Mouse (Mus musculus) forebrain, embryonic 13.5 days (tissue): ENCODE results near the gene Wdr81. TPM values are rescaled to one million over a fixed set of nuclear protein-coding genes. Genes with fewer than 3 reads are reported as not detected.

Source experiments
- ATAC-seq: fragments of 200-750 bp; cut with Nextera tagmentation; 2 replicates; pipeline ENCODE4 v1.8.0; 2017
- H3K27ac ChIP-seq: fragments of 300-500 bp; sonication (generic); 2 replicates; pipeline ENCODE4 v1.5.1; 2015; ENCODE audit warnings: inconsistent platforms, mild to moderate bottlenecking, moderate library complexity
- H3K27me3 ChIP-seq: fragments of 300-500 bp; sonication (generic); 2 replicates; pipeline ENCODE4 v1.6.1; 2015; ENCODE audit warnings: mild to moderate bottlenecking, inconsistent platforms
- H3K36me3 ChIP-seq: fragments of 300-500 bp; sonication (generic); 2 replicates; pipeline ENCODE4 v1.6.1; 2015; ENCODE audit warnings: mild to moderate bottlenecking, inconsistent platforms; ENCODE audit not compliant: poor library complexity, severe bottlenecking
- H3K4me1 ChIP-seq: fragments of 300-500 bp; sonication (generic); 2 replicates; pipeline ENCODE4 v1.6.1; 2015; ENCODE audit warnings: inconsistent platforms
- H3K4me2 ChIP-seq: fragments of 300-500 bp; sonication (generic); 2 replicates; pipeline ENCODE4 v1.6.1; 2015; ENCODE audit warnings: inconsistent platforms, mild to moderate bottlenecking, moderate library complexity
- H3K4me3 ChIP-seq: fragments of 300-500 bp; sonication (generic); 2 replicates; pipeline ENCODE4 v1.5.1; 2015; ENCODE audit warnings: mild to moderate bottlenecking, inconsistent platforms
- H3K9ac ChIP-seq: fragments of 300-500 bp; sonication (generic); 2 replicates; pipeline ENCODE4 v1.6.1; 2015; ENCODE audit warnings: mild to moderate bottlenecking, inconsistent platforms
- H3K9me3 ChIP-seq: fragments of 300-500 bp; sonication (generic); replicated peaks from 2 replicates; pipeline ENCODE4 v1.6.1; 2016; ENCODE audit warnings: inconsistent platforms
- whole genome bisulfite sequencing: fragments of 180-500 bp; shearing (Covaris S2); methylation state at CpG from one replicate; pipeline ENCODE4 v1.1.7; 2015; 5-methylcytosine and 5-hydroxymethylcytosine counted together
- polyA plus RNA-seq: library from polyadenylated mRNA; unstranded; fragments of >200 nt; fragmentation: Nextera tagmentation; extraction: Ambion mirVana; gene quantifications from 2 replicates; pipeline ENCODE4 v1.2.1, GENCODE M21; 2015

Wdr81 gene
- polyA plus RNA-seq, result 5.0 and 5.6 TPM in 2 replicates

DNA sequence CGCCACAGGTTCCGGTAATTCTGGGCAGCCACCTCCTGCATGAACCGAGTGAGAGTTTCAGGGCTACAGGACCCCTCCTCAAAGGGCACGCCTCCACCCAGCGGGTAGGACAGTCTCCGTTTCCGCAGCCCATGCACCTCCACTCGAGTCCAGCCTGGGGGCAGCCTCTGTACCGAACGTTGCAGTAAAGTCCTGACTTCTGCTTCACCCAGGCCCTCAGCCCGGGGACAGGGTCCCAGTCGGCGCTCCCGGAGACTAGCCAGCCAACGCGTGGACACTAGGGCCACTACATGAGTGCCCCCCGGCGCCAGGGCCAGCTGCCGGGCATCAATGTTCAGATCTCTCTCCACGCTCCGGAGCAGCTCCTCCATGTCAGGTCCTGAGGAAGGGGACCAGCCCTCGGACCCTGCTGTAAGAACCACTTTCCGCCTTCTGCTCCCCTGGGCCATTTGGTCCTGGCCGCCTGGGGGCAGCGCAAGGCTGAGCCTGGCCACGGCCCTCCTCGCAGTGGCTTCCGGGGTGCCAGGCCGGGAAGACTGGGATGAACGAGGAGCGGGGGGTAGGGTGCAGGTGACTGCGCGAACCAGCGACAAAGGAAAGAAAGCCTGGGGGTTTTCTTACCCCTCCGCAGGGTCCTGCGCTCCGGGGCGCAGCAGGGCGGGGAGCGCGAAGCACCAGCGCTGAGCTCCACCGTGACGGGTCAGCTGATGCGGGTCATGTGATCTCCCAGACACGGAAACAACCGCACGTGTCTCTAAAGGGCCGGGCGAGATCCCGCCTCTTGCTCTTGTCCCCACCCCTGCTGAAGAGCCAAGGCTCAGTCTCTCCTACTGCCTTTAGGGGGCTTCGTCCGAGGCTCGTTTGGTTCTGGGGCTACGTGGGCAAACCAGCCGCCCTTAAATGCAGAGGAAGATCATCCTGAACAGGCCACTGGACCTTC lies at the start of gene Wdr81:
TSS of gene Wdr81 (minus strand) at position 727 of the 940 bp plus-strand sequence.
- Histone ChIP-seq H3K9me3 (no peaks in the 10 kb centered on the region), H3K36me3 (peaks cover 22% of the 10 kb centered on the region), H3K4me2 (peak within 1 kb of the TSS; percentile 97), H3K9ac (peak within 1 kb of the TSS; percentile 76), H3K4me3 (peak within 1 kb of the TSS; percentile 57), H3K27me3 (0 out of 2 replicates have a peak, but pooled peaks cover 5% of the 10 kb centered on the region), H3K27ac (no peak within 1 kb of the TSS), H3K4me1 (peaks cover 18% of the 10 kb centered on the region)
- WGBS, result 2% methylated on average over 55 of the region's 56 CpGs
- ATAC-seq, result peak; percentile 96

DNA sequence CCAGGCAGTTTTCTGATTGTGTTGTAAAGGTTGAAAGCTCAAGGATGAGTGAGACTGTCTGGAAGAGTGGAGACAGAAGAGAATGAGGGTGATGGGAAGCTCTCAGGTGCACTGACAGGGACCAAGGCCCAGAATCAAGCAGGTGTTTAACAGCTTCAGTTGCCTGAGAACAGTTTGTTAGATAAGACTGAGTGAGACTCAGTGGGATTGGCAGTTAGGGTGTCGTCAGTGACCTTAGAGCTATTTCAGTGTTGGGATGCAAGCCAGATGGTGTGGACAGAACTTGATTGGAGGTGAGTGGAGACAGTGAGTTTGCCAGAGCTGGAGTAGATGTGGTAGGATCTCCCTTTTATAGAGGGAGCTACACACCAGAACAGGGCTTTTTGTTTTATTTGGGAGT lies 43.6 kb upstream of the Wdr81 start:
- 89% methylated on average over 1 of the region's 1 CpGs for WGBS
- no peaks in the 10 kb centered on the region for H3K9me3 ChIP-seq
- H3K36me3 ChIP-seq, result peaks cover 100% of the 10 kb centered on the region
- no peaks in the 10 kb centered on the region for H3K4me1 ChIP-seq
- H3K9ac ChIP-seq, result no peak overlapping the region
- no peak overlapping the region for H3K27ac ChIP-seq
- no peaks in the 10 kb centered on the region for H3K27me3 ChIP-seq
- no peak overlapping the region for H3K4me3 ChIP-seq
- no peak for ATAC-seq
- H3K4me2 ChIP-seq, result no peak overlapping the region

DNA sequence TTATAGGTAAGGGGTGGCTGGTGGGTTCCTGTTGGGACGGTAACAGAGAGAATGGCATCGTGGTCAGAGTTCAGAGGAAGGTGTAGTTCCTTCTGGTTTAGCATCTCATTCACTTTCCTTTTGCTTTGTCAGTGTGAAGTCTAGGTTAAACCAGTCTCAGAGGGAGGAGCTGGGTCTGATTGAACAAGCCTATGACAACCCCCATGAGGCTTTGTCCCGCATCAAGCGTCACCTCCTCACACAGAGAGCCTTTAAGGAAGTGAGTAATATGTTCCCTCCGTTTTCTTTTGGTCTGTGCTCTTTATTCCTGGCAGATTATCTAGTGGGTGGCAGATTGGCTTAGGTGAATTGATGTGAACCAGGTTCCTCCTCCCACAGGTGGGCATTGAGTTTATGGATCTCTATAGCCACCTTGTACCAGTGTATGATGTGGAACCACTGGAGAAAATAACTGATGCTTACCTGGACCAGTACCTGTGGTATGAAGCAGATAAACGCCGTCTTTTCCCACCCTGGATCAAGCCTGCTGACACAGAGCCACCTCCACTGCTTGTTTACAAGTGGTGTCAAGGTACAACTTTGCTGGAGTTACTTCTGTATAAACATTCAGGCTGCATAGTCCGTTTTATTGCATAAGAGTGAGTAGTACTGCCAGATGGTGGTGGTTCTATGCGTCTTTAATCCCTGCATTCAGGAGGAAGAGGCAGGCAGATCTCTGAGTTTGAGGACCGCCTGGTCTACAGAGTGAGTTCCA lies 40.0 kb upstream of the Wdr81 start:
- H3K36me3 ChIP-seq, result peaks cover 100% of the 10 kb centered on the region
- ATAC-seq, result no peak
- no peaks in the 10 kb centered on the region for H3K27me3 ChIP-seq
- no peaks in the 10 kb centered on the region for H3K4me1 ChIP-seq
- H3K27ac ChIP-seq, result no peak overlapping the region
- H3K4me3 ChIP-seq, result no peak overlapping the region
- no peak overlapping the region for H3K9ac ChIP-seq
- no peaks in the 10 kb centered on the region for H3K9me3 ChIP-seq
- 93% methylated on average over 10 of the region's 10 CpGs for WGBS
- no peak overlapping the region for H3K4me2 ChIP-seq

DNA sequence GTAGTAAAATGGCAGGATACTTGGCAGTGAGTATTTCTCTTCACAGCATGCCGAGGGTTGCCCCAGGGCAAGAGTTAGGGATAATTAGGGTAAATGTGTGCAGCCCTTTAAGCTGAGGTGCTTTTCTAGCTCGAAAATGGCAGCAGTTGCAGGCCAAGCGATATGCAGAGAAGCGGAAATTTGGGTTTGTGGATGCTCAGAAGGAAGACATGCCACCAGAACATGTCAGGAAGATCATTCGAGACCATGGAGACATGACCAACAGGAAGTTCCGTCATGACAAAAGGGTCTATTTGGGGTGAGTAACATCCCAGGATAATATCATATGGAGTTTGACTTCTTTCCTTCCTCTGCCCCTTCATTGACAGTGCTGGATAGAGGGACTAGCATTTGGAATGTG lies 33.0 kb upstream of the Wdr81 start:
- Histone ChIP-seq H3K9me3 (no peaks in the 10 kb centered on the region), H3K36me3 (peaks cover 48% of the 10 kb centered on the region), H3K27ac (no peak overlapping the region), H3K9ac (peak overlapping the region; percentile 98), H3K4me2 (peak overlapping the region; percentile 99), H3K4me1 (peaks cover 14% of the 10 kb centered on the region), H3K27me3 (peaks cover 10% of the 10 kb centered on the region), H3K4me3 (peak overlapping the region; percentile 95)
- ATAC-seq, result no peak
- WGBS, result 43% methylated on average over 6 of the region's 6 CpGs

DNA sequence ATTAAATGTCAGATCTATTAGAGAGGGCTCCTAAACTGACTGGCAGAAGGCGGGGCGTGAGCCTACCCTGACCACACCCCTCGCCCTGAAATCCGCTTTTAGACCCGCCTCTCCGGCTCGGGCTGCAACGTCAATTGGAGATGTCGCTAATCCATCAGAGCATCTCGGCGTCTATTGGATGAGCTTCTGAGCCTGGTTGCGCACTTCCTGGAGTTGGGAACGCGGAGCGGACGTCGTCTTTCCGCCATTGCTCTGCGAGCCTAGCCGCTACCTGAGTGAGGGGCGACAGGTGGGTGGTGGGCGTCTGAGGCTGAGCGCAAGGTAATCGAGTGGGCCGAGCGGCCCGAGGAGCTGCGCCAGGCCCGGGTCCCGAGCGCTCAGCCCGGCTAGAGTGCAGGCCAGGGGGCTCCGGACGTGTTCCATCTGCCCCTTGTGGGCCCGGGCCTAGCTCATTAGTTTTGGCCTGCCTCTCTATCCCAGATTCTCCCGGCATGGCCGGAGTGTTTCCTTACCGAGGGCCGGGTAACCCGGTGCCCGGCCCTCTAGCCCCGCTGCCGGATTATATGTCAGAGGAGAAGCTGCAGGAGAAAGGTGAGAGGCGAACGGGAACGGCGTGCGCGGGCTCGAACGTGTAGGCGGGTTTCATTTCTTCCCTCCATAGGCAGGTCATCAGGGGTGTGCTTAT lies 32.2 kb upstream of the Wdr81 start, which contains the start of gene Prpf8:
TSS of gene Prpf8 (plus strand) at position 216 of the 685 bp plus-strand sequence.
- Histone ChIP-seq H3K36me3 (peaks cover 40% of the 10 kb centered on the region), H3K4me1 (peaks cover 14% of the 10 kb centered on the region), H3K9ac (peak within 1 kb of the TSS; percentile 98), H3K4me2 (peak within 1 kb of the TSS; percentile 99), H3K27ac (peak within 1 kb of the TSS; percentile 68), H3K27me3 (peaks cover 10% of the 10 kb centered on the region), H3K4me3 (peak within 1 kb of the TSS; percentile 95), H3K9me3 (no peaks in the 10 kb centered on the region)
- under 1% methylated on average over 52 of the region's 52 CpGs for WGBS
- ATAC-seq, result peak; percentile 100

DNA sequence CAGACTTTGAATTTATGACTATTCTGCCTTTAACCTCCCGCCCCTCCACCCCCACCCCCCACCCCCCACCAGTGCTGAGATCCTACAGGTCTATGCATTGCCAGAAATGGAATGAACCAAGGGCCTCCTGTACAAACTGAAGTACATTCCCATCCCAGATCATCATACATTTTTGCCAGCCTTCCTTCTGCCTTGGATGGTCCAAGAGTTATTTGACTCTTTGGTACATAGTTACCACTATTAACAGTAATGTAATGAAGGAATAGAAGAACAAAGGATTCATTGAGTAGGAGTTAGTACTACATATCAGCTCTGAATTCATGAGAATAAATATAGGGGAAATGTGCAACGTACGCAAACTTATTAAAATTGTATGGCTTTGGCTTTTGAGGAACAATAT lies 31.7 kb upstream of the Wdr81 start:
- Histone ChIP-seq H3K9ac (no peak overlapping the region), H3K4me3 (peak overlapping the region; percentile 95), H3K9me3 (no peaks in the 10 kb centered on the region), H3K27ac (no peak overlapping the region), H3K4me2 (peak overlapping the region; percentile 27), H3K27me3 (peaks cover 10% of the 10 kb centered on the region), H3K36me3 (peaks cover 35% of the 10 kb centered on the region), H3K4me1 (peaks cover 14% of the 10 kb centered on the region)
- 19% methylated on average over 3 of the region's 3 CpGs for WGBS
- peak; percentile 44 for ATAC-seq

DNA sequence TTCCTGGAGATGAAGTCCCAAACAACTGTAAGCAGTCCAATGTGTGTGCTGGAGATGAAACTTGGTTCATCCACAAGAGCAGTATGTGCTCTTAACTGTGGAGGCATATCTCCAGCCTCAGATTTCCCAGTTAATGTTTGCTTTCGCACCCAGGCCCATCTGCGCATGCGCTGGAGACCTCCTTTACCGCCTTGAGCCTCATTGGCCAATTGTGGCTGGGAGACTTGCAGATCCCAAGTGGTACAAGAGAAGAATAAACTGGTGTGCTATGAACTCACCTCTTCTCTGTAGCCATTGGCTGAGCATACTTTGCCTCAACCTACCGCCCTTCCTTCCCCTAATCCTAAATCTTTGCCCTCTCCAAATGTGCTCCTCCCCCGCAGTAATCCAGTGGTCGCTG lies 18.9 kb upstream of the Wdr81 start:
- H3K27me3 ChIP-seq, result peaks cover 7% of the 10 kb centered on the region; the same call in 1 of the 2 replicates
- no peaks in the 10 kb centered on the region for H3K4me1 ChIP-seq
- H3K27ac ChIP-seq, result no peak overlapping the region
- ATAC-seq, result no peak
- H3K4me2 ChIP-seq, result no peak overlapping the region
- H3K9ac ChIP-seq, result no peak overlapping the region
- H3K36me3 ChIP-seq, result no peaks in the 10 kb centered on the region
- 70% methylated on average over 7 of the region's 7 CpGs for WGBS
- H3K9me3 ChIP-seq, result no peaks in the 10 kb centered on the region
- no peak overlapping the region for H3K4me3 ChIP-seq

DNA sequence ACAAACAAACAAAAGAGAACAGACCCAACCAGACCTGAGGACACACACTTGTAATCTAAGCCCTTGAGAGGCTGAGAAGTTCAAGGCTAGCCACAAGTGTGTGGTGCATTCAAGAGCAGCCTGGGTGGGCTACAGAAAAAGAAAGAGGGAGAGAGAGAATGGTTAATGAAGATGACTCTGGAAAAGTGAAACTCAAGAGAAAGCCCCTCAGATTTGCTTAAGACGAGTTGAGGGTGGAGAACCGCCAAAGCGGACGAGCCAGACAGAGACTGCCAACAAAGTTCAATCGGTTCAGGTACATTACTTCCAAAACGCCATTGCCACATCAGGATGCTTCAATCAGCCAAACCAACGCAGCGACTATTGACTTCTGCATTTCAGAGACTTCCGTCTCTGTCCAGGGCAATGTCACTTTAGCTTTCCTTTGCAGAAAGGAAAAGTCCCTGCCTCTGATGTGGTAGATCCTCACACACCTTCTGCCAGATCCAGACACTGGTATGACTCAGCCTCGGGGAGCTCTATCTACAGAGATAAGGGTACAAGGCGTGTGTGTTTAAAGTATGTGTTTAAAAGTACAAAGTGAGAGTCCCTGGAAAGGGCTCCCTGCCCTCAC lies 18.1 kb upstream of the Wdr81 start:
- no peak for ATAC-seq
- Histone ChIP-seq H3K9ac (no peak overlapping the region), H3K36me3 (no peaks in the 10 kb centered on the region)

DNA sequence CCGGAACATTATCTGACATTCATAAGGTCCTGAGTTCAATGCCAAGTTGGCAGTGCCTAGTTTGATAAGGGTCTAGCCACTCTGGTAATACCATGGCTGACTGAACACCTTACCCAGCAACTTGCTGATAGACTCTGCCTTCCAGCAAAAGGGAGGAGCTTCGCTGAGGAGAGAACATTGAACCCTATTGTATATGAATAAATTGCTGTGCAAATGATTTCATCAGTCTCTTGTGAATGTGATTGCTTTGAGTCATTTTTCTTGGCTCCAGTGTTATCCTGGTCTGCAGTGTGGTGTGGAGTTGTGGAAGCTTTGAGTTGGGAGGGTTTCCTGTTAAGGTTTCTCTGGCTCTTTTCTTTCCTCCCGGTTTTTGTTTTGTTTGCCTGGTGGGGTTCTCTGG lies 16.2 kb upstream of the Wdr81 start:
- Histone ChIP-seq H3K9ac (no peak overlapping the region), H3K9me3 (no peaks in the 10 kb centered on the region; the same call in 1 of the 2 replicates), H3K4me1 (peaks cover 8% of the 10 kb centered on the region), H3K27ac (no peak overlapping the region), H3K36me3 (peaks cover 4% of the 10 kb centered on the region), H3K4me3 (no peak overlapping the region), H3K4me2 (no peak overlapping the region), H3K27me3 (peaks cover 6% of the 10 kb centered on the region; the same call in 1 of the 2 replicates)
- 90% methylated on average over 3 of the region's 3 CpGs for WGBS
- ATAC-seq, result no peak

More for the DNA sequence above, 18.1 kb upstream of the Wdr81 start:
- Histone ChIP-seq H3K27me3 (peaks cover 10% of the 10 kb centered on the region), H3K27ac (no peak overlapping the region), H3K9me3 (no peaks in the 10 kb centered on the region), H3K4me2 (no peak overlapping the region), H3K4me1 (peaks cover 7% of the 10 kb centered on the region), H3K4me3 (no peak overlapping the region)
- WGBS, result 93% methylated on average over 11 of the region's 11 CpGs

DNA sequence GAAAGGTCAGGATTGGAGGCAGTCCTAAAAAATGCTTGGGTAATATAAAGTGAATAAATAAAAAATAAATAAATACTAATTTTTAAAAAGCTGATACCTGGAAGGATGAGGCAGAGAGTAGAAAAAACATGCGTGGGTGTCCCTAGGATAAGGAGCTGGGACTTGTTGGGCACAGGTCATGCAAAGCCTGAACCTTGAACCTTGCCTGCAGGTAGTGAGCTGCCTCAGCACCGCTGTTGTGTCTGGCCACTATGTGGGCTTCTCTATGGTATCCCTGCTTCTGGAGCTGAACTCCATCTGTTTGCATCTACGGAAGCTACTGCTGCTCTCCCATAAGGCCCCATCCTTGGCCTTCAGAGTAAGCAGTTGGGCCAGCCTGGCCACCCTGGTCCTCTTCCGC lies 14.7 kb upstream of the Wdr81 start:
- 94% methylated on average over 4 of the region's 4 CpGs for WGBS

DNA sequence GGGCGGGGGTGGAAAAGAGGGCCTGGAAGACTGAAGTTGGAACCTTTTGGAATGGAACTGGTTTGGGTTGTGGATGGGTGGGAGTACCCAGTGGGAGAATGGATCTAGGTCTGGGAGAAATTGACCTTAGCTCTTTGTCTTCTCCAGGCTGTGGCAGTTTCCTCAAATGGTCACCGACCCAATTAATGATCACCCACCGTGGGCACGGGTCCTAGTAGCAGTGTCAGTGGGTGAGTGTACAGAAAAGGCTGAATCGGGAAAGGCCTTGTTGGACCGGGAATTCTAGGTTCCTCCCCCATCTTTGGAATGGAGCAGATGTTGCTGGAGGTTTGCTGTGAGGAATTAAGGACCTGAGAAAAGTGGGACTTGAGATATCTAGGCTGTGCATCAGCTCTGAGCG lies 13.9 kb upstream of the Wdr81 start:
- H3K4me3 ChIP-seq, result peak overlapping the region; percentile 27
- H3K9ac ChIP-seq, result peak overlapping the region; percentile 37; the same call in 1 of the 2 replicates
- no peak for ATAC-seq

More for the DNA sequence above, 14.7 kb upstream of the Wdr81 start:
- no peak overlapping the region for H3K9ac ChIP-seq
- H3K4me3 ChIP-seq, result no peak overlapping the region
- peaks cover 8% of the 10 kb centered on the region for H3K4me1 ChIP-seq
- peaks cover 10% of the 10 kb centered on the region for H3K36me3 ChIP-seq
- H3K27ac ChIP-seq, result no peak overlapping the region
- H3K4me2 ChIP-seq, result no peak overlapping the region
- no peaks in the 10 kb centered on the region; the same call in 1 of the 2 replicates for H3K9me3 ChIP-seq
- peaks cover 6% of the 10 kb centered on the region; the same call in 1 of the 2 replicates for H3K27me3 ChIP-seq
- ATAC-seq, result no peak

More for the DNA sequence above, 13.9 kb upstream of the Wdr81 start:
- Histone ChIP-seq H3K4me2 (peak overlapping the region; percentile 60), H3K27ac (no peak overlapping the region), H3K27me3 (peaks cover 6% of the 10 kb centered on the region; the same call in 1 of the 2 replicates), H3K9me3 (no peaks in the 10 kb centered on the region; the same call in 1 of the 2 replicates), H3K36me3 (peaks cover 10% of the 10 kb centered on the region), H3K4me1 (peaks cover 8% of the 10 kb centered on the region)
- WGBS, result 69% methylated on average over 7 of the region's 7 CpGs
